Mouse (Mus musculus) erythroblast, embryonic 14.5 days (primary cell): ENCODE measurements around the gene Slc16a13.

Experiments
- GATA1 ChIP-seq: IDR thresholded peaks from 2 replicates; pipeline ENCODE4 v1.6.1; 2012; ENCODE audit warnings: low read length, inconsistent platforms, mixed read lengths
- TAL1 ChIP-seq: IDR thresholded peaks from 3 replicates; pipeline ENCODE4 v1.6.1; 2012; ENCODE audit warnings: low read length, inconsistent platforms, mixed read lengths

GRCm38 (mm10) chr11:70227661-70228245 is 6.9 kb upstream of the Slc16a13 start:
- TF ChIP-seq TAL1 (no peak), GATA1 (no peak)
